In the genomic region with DNA sequence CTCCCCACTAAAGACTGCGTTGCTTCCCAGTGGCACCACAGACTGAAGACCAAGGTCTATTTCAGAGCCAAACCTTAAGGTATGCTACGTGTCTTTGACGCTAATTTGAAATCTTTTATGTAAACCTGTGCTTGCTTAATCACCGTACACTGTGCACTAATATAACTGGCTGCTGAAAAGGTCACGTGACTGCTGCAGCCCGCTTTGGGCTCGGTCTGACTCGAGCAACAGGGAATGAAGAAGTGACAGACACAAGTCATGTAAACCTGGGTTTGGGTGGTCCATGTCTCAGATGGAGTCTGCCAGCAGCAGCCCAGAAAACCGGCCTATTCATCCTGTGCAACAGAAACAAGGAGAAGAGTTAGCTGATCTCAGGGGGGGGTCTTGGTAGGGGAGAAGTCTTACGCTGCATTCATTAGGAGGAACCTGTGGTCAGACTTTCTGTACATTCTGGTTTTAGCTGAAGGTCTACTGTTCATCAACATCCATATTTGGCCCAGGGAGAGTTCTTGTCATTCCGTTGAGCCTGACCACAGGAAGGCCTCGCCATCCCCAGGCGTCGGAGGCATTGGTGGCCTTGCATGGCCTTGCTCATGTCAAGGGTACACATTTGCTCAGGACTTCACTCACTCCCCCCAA, we compare ENCODE assay signal across 17 mouse cellular contexts. TPM values are rescaled to one million over a fixed set of nuclear protein-coding genes. Genes with fewer than 3 reads are reported as not detected.
A peak's percentile ranks its signal among the peaks of the same experiment; 100 is the strongest.
DNase-seq lines count a peak whose midpoint lies in the region; ATAC-seq lines count a peak whose summit lies in the region.
"Had no signal": no experiment of that assay in that cellular context is flagged by ENCODE, and none has a peak within 500 bp of the region (broad histone marks: within the 10 kb centered on the region; RNA-seq: fewer than 3 reads in every experiment).

No protein-coding gene starts in this region.

- no peak overlapping the region for H3K4me2 ChIP-seq in heart, embryonic 12.5 days
- H3K4me2 ChIP-seq: embryonic facial prominence, embryonic 12.5 days; forebrain, embryonic 15.5 days; heart, embryonic 11.5 days; hindbrain, embryonic 15.5 days had no signal

- H3K27me3 ChIP-seq in megakaryocyte, embryonic 14.5 days (replicated peaks): peaks cover 3% of the 10 kb centered on the region
- no peaks in the 10 kb centered on the region for H3K27me3 ChIP-seq in heart, embryonic 10.5 days (ENCODE audit: insufficient read depth, poor library complexity, severe bottlenecking)
- H3K27me3 ChIP-seq in heart, embryonic 12.5 days (replicated peaks): no peaks in the 10 kb centered on the region
- H3K27me3 ChIP-seq: embryonic facial prominence, embryonic 12.5 days; forebrain, embryonic 15.5 days; hindbrain, embryonic 15.5 days had no signal

- peak overlapping the region; percentile 64 for H3K4me3 ChIP-seq in megakaryocyte, embryonic 14.5 days (replicated peaks)
- no peak overlapping the region for H3K4me3 ChIP-seq in heart, embryonic 10.5 days
- H3K4me3 ChIP-seq in heart, embryonic 12.5 days: no peak overlapping the region
- H3K4me3 ChIP-seq: embryonic facial prominence, embryonic 12.5 days; forebrain, embryonic 15.5 days; hindbrain, embryonic 15.5 days had no signal

- H3K27ac ChIP-seq in heart, embryonic 10.5 days: no peak overlapping the region
- H3K27ac ChIP-seq in heart, embryonic 12.5 days (ENCODE audit: poor library complexity, severe bottlenecking): no peak overlapping the region
- H3K27ac ChIP-seq: embryonic facial prominence, embryonic 12.5 days; forebrain, embryonic 15.5 days; hindbrain, embryonic 15.5 days had no signal

- peaks cover 18% of the 10 kb centered on the region for H3K4me1 ChIP-seq in megakaryocyte, embryonic 14.5 days
- peaks cover 2% of the 10 kb centered on the region; the same call in 1 of the 2 replicates for H3K4me1 ChIP-seq in heart, embryonic 10.5 days
- H3K4me1 ChIP-seq in heart, embryonic 12.5 days (replicated peaks): no peaks in the 10 kb centered on the region
- H3K4me1 ChIP-seq: embryonic facial prominence, embryonic 12.5 days; forebrain, embryonic 15.5 days; hindbrain, embryonic 15.5 days had no signal

- peak; percentile 73 for DNase-seq in 416B (ENCODE audit: low read depth)
- DNase-seq in naive thymus-derived CD4-positive, alpha-beta T cell, adult 2 months (ENCODE audit: low read depth): peak; percentile 7
- no peak for DNase-seq in testis, postnatal 10 days (ENCODE audit: low spot score)
- DNase-seq in heart, embryonic 10.5 days (ENCODE audit: low spot score): no peak
- DNase-seq: adrenal gland, adult 8-10 months; adrenal gland, postnatal 36 days; cerebellum, adult 2 months; cerebellum, postnatal 10 days; gastrocnemius, postnatal 36 days; heart, adult 18-20 months had no signal

- no peak overlapping the region for H3K9ac ChIP-seq in heart, embryonic 12.5 days
- H3K9ac ChIP-seq: embryonic facial prominence, embryonic 12.5 days; forebrain, embryonic 15.5 days; hindbrain, embryonic 15.5 days had no signal

- WGBS in heart, embryonic 10.5 days: 74% methylated on average over 14 of the region's 14 CpGs
- 76% methylated on average over 14 of the region's 14 CpGs for WGBS in heart, embryonic 12.5 days

- H3K36me3 ChIP-seq in megakaryocyte, embryonic 14.5 days (replicated peaks; ENCODE audit: low read length): no peaks in the 10 kb centered on the region
- H3K36me3 ChIP-seq in heart, embryonic 10.5 days: no peaks in the 10 kb centered on the region
- no peaks in the 10 kb centered on the region for H3K36me3 ChIP-seq in heart, embryonic 12.5 days
- H3K36me3 ChIP-seq: embryonic facial prominence, embryonic 12.5 days; forebrain, embryonic 15.5 days; hindbrain, embryonic 15.5 days had no signal

- ATAC-seq in common myeloid progenitor, adult 5-6 weeks (replicated peaks; ENCODE audit: low read depth, poor library complexity, severe bottlenecking): peak; percentile 64
- ATAC-seq in heart, embryonic 12.5 days (ENCODE audit: insufficient number of reproducible peaks, low FRiP score): no peak
- ATAC-seq: forebrain, embryonic 15.5 days had no signal

- H3K9me3 ChIP-seq in megakaryocyte, embryonic 14.5 days: peaks cover 3% of the 10 kb centered on the region; the same call in 1 of the 2 replicates
- H3K9me3 ChIP-seq in heart, embryonic 10.5 days: no peaks in the 10 kb centered on the region
- no peaks in the 10 kb centered on the region for H3K9me3 ChIP-seq in heart, embryonic 12.5 days (replicated peaks)
- H3K9me3 ChIP-seq: embryonic facial prominence, embryonic 12.5 days; forebrain, embryonic 15.5 days; hindbrain, embryonic 15.5 days had no signal

RNA-seq across cellular contexts. Expression of a gene that starts 44.3 kb away (rescaled TPM):
- 15.5 and 20.6 TPM in 2 replicates for total RNA-seq in common myeloid progenitor, adult 5-6 weeks (2017)
- polyA plus RNA-seq in megakaryocyte, embryonic 14.5 days (2012; ENCODE audit: insufficient read depth, low replicate concordance): 8.0 and 25.1 TPM in 2 replicates
- polyA plus RNA-seq in heart, embryonic 10.5 days (2016; fragmentation: Nextera tagmentation; extraction: Ambion mirVana): 20.1 and 32.1 TPM in 2 replicates
- polyA plus RNA-seq in heart, embryonic 12.5 days (2016; fragmentation: Nextera tagmentation; extraction: Ambion mirVana): 28.7 and 31.5 TPM in 2 replicates

Comparison
In these comparisons a context has a peak if more than half of its experiments do, and no peak if none do; other contexts are left out.
1. DNase-seq: peak in 416B (single experiment) and naive thymus-derived CD4-positive, alpha-beta T cell, adult 2 months (single experiment); none in testis, postnatal 10 days (single experiment) and heart, embryonic 10.5 days (single experiment).